In the genomic region with DNA sequence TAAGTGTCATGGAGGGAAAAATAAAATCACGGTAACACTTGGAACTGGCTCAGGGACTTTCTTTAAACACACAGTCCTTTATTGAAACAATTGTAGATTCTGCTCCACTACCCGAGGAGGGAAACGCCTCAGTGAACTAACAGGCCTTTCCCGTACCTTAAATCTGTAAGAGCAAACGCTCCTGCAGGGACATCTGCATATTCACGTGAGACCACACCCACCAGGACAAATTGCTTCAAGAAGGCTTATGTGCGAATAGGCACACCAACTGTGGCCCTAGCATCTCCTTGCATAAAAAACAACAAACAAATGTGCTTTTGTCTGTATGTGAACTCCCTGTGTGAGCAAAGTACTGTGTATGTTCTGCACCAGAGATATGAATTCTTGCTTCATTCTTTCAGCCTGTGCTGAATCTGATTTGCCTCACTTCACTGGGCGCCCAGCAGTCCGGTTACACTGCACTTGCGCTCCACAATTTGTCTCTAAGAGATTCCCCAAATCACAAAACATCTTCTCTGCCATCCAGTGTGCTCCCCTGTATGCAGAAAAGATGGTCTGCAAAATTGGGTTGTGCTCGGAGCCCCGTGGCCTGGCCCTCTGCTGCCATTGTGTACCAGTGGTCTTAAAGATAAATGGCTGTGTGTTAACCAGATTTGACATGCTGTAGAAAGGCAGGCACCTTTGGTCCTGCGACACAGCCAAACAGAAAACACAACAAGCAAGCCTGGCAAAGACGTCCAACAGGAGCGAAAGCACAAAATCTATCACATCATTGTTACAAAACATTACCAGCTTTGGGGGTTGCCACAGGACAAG, we compare ENCODE assay signal across 13 mouse cellular contexts. TPM values are rescaled to one million over a fixed set of nuclear protein-coding genes. Genes with fewer than 3 reads are reported as not detected.
A peak's percentile ranks its signal among the peaks of the same experiment; 100 is the strongest.
DNase-seq lines count a peak whose midpoint lies in the region; ATAC-seq and TF ChIP-seq lines count a peak whose summit lies in the region.
"Had no signal": no experiment of that assay in that cellular context is flagged by ENCODE, and none has a peak within 500 bp of the region (broad histone marks: within the 10 kb centered on the region; RNA-seq: fewer than 3 reads in every experiment).

No protein-coding gene starts in this region.

- peaks cover 8% of the 10 kb centered on the region; the same call in 1 of the 2 replicates for H3K36me3 ChIP-seq in intestine, embryonic 14.5 days (ENCODE audit: control insufficient read depth, insufficient read depth, low read length)
- H3K36me3 ChIP-seq in intestine, postnatal 0 days (ENCODE audit: control insufficient read depth, insufficient read depth) = no peaks in the 10 kb centered on the region; the same call in 1 of the 2 replicates
- 0 out of 2 replicates have a peak, but pooled peaks cover 2% of the 10 kb centered on the region for H3K36me3 ChIP-seq in forebrain, embryonic 16.5 days (ENCODE audit: control insufficient read depth, insufficient read depth)
- no peaks in the 10 kb centered on the region for H3K36me3 ChIP-seq in midbrain, embryonic 15.5 days (replicated peaks)

- H3K9me3 ChIP-seq in intestine, embryonic 14.5 days (ENCODE audit: control insufficient read depth, low read length) = no peaks in the 10 kb centered on the region
- H3K9me3 ChIP-seq in intestine, postnatal 0 days (ENCODE audit: control insufficient read depth) = no peaks in the 10 kb centered on the region
- H3K9me3 ChIP-seq in forebrain, embryonic 16.5 days (ENCODE audit: control insufficient read depth, low read length) = no peaks in the 10 kb centered on the region
- H3K9me3 ChIP-seq in midbrain, embryonic 15.5 days = no peaks in the 10 kb centered on the region

- no peaks in the 10 kb centered on the region for H3K27me3 ChIP-seq in intestine, embryonic 14.5 days (replicated peaks; ENCODE audit: control insufficient read depth, insufficient read depth, low read length)
- no peaks in the 10 kb centered on the region for H3K27me3 ChIP-seq in intestine, postnatal 0 days (replicated peaks; ENCODE audit: control insufficient read depth, insufficient read depth, low read length)
- H3K27me3 ChIP-seq in forebrain, embryonic 16.5 days (replicated peaks; ENCODE audit: control insufficient read depth, insufficient read depth, low read length) = no peaks in the 10 kb centered on the region
- no peaks in the 10 kb centered on the region for H3K27me3 ChIP-seq in midbrain, embryonic 15.5 days (replicated peaks)

- no peak for ATAC-seq in intestine, embryonic 14.5 days (replicated peaks; ENCODE audit: low FRiP score, low TSS enrichment, low read depth)
- ATAC-seq in intestine, postnatal 0 days = no peak
- ATAC-seq in forebrain, embryonic 16.5 days = no peak
- ATAC-seq in midbrain, embryonic 15.5 days (replicated peaks) = 0 out of 2 replicates have a peak, but pooled peaks have one; percentile 32

- no peak overlapping the region for H3K9ac ChIP-seq in intestine, embryonic 14.5 days (ENCODE audit: low read length)
- H3K9ac ChIP-seq in intestine, postnatal 0 days (ENCODE audit: low read depth, low read length) = no peak overlapping the region
- H3K9ac ChIP-seq in forebrain, embryonic 16.5 days (replicated peaks; ENCODE audit: low read depth, low read length) = peak overlapping the region; percentile 26; the same call in 1 of the 2 replicates
- no peak overlapping the region for H3K9ac ChIP-seq in midbrain, embryonic 15.5 days
- H3K9ac ChIP-seq: lung, embryonic 14.5 days had no signal

- no peak for TF ChIP-seq POLR2A in bone marrow macrophage, adult 2 months (IDR thresholded peaks at IDR 0.05; ENCODE audit: borderline replicate concordance, low read depth, low read length)

- H3K4me3 ChIP-seq in intestine, embryonic 14.5 days (ENCODE audit: low read depth, low read length) = no peak overlapping the region
- H3K4me3 ChIP-seq in intestine, postnatal 0 days (ENCODE audit: low read depth, low read length) = no peak overlapping the region
- H3K4me3 ChIP-seq in bone marrow macrophage, adult 2 months (ENCODE audit: insufficient read depth, low read length) = no peak overlapping the region
- no peak overlapping the region for H3K4me3 ChIP-seq in forebrain, embryonic 16.5 days (replicated peaks; ENCODE audit: low read length)
- H3K4me3 ChIP-seq in midbrain, embryonic 15.5 days = no peak overlapping the region
- H3K4me3 ChIP-seq: myocyte had no signal

- TF ChIP-seq CTCF in intestine, postnatal 0 days (IDR thresholded peaks at IDR 0.05; ENCODE audit: low read depth) = no peak
- TF ChIP-seq CTCF in bone marrow macrophage, adult 2 months (IDR thresholded peaks at IDR 0.05; ENCODE audit: low read depth, low read length) = no peak

- peak; percentile 49 for DNase-seq in intestine, embryonic 14.5 days (ENCODE audit: low spot score)
- no peak for DNase-seq in layer of hippocampus, postnatal 36 days
- no peak for DNase-seq in yolk sac, embryonic 10.5 days (ENCODE audit: low spot score)
- no peak for DNase-seq in left cerebral cortex, adult 8-10 months (ENCODE audit: low spot score in 2 of 2)
- DNase-seq: gastrocnemius, postnatal 14 days; kidney, adult 2 months; lung, embryonic 14.5 days; thymus, postnatal 4 days had no signal

- no peak overlapping the region for H3K4me2 ChIP-seq in intestine, embryonic 14.5 days (ENCODE audit: low read length)
- no peak overlapping the region for H3K4me2 ChIP-seq in intestine, postnatal 0 days (replicated peaks; ENCODE audit: low read depth)
- H3K4me2 ChIP-seq in forebrain, embryonic 16.5 days (ENCODE audit: low read length) = peak overlapping the region; percentile 7; the same call in 1 of the 2 replicates
- H3K4me2 ChIP-seq in midbrain, embryonic 15.5 days = peak overlapping the region; percentile 20; the same call in 1 of the 2 replicates
- H3K4me2 ChIP-seq: lung, embryonic 14.5 days had no signal

- H3K27ac ChIP-seq in intestine, embryonic 14.5 days (ENCODE audit: low read depth) = no peak overlapping the region
- H3K27ac ChIP-seq in intestine, postnatal 0 days (ENCODE audit: low read depth, low read length) = no peak overlapping the region
- peak overlapping the region; percentile 29; the same call in 1 of the 2 replicates for H3K27ac ChIP-seq in bone marrow macrophage, adult 2 months (ENCODE audit: insufficient read depth, low read depth, low read length)
- peak overlapping the region; percentile 34 for H3K27ac ChIP-seq in forebrain, embryonic 16.5 days (ENCODE audit: low read length)
- H3K27ac ChIP-seq in midbrain, embryonic 15.5 days = peak overlapping the region; percentile 4; the same call in 1 of the 2 replicates

- 0 out of 2 replicates have a peak, but pooled peaks cover 2% of the 10 kb centered on the region for H3K4me1 ChIP-seq in intestine, embryonic 14.5 days (replicated peaks; ENCODE audit: control insufficient read depth, insufficient read depth, low read length)
- H3K4me1 ChIP-seq in intestine, postnatal 0 days (replicated peaks; ENCODE audit: control insufficient read depth, insufficient read depth, low read length) = no peaks in the 10 kb centered on the region
- peaks cover 63% of the 10 kb centered on the region for H3K4me1 ChIP-seq in bone marrow macrophage, adult 2 months (ENCODE audit: control insufficient read depth, insufficient read depth, low read length)
- peaks cover 37% of the 10 kb centered on the region for H3K4me1 ChIP-seq in forebrain, embryonic 16.5 days (replicated peaks; ENCODE audit: control insufficient read depth, insufficient read depth, low read length)
- H3K4me1 ChIP-seq in midbrain, embryonic 15.5 days = peaks cover 33% of the 10 kb centered on the region

- 55% methylated on average over 15 of the region's 15 CpGs for whole genome bisulfite sequencing in intestine, embryonic 14.5 days
- 60% methylated on average over 15 of the region's 15 CpGs for WGBS in intestine, postnatal 0 days
- WGBS in forebrain, embryonic 16.5 days = 21% methylated on average over 15 of the region's 15 CpGs
- 17% methylated on average over 15 of the region's 15 CpGs for WGBS in midbrain, embryonic 15.5 days

RNA-seq across cellular contexts. Expression of a gene that starts 28.6 kb away (rescaled TPM):
- polyA plus RNA-seq in intestine, embryonic 14.5 days (2014; fragmentation: Nextera tagmentation; extraction: Ambion mirVana) = 44.5 and 49.2 TPM in 2 replicates
- 13.1 and 14.2 TPM in 2 replicates for polyA plus RNA-seq in intestine, postnatal 0 days (2015; fragmentation: Nextera tagmentation; extraction: Ambion mirVana)
- polyA plus RNA-seq in bone marrow macrophage, adult 2 months (2012; ENCODE audit: insufficient read depth, insufficient read length, missing spikeins) = 368 and 388 TPM in 2 replicates
- polyA plus RNA-seq in forebrain, embryonic 16.5 days (2015; fragmentation: Nextera tagmentation; extraction: Ambion mirVana) = 120 and 151 TPM in 2 replicates
- polyA plus RNA-seq in midbrain, embryonic 15.5 days (2015; fragmentation: Nextera tagmentation; extraction: Ambion mirVana) = 30.8 and 31.5 TPM in 2 replicates
- 100 to 1,000 TPM; 402 to 403 TPM for total RNA-seq in layer of hippocampus, postnatal 36 days (2021)
- 100 to 1,000 TPM; 162 to 184 (median 166) TPM for total RNA-seq in left cerebral cortex, adult 8-10 months (2022)

Comparison
In these comparisons a context has a peak if more than half of its experiments do, and no peak if none do; other contexts are left out.
1. H3K27ac ChIP-seq: peak in bone marrow macrophage, adult 2 months (single experiment), forebrain, embryonic 16.5 days (single experiment) and midbrain, embryonic 15.5 days (single experiment); none in intestine, embryonic 14.5 days (single experiment) and intestine, postnatal 0 days (single experiment).
2. H3K4me2 ChIP-seq: peak in forebrain, embryonic 16.5 days (single experiment) and midbrain, embryonic 15.5 days (single experiment); none in intestine, embryonic 14.5 days (single experiment) and intestine, postnatal 0 days (single experiment).